Mouse (Mus musculus): ENCODE data around the gene Ubr1.
"Not testable (repeated sequence)": the region's sequence is repeated elsewhere in the genome, so short reads cannot be mapped to it uniquely, and the experiment has no call there.

Gene Ubr1

DNA sequence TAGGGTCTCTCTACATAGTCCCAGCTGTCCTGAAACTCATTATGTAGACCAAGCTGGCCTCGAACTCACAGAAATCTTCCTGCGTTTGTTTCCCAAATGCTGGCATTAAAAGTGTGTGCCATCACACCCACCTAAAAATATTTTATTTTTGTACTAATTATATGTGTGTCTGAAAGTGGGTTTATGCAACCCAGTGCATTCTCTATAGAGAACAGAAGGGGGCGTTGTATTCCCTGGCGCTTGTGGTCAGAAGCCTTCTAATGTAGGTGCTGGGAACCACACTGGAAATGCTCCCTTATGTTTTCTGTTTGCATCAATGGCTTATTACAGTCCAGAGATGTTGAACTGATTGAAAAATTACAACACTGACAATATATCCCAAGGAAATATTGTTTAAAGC is 5.8 kb upstream of the Ubr1 start:
- peak; percentile 37 for DNase-seq

DNA sequence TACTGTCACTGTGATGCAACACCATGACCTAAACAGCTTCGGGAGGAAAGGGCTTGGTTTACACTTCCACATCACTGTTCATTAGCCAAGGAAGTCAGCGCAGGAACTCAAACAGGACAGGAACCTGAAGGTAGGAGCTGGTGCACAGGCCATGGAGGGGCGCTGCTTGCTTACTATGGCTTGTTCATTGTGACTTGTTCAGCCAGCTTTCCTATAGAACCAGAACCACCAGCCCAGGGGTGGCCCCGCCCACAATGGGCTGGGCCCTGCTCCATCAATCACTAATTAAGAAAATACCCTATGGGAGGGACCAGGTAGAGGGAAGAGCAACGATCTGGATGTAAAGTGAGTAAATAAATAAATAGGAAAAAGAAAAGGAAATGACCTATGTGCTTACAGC is 2.4 kb upstream of the Ubr1 start:
- DNase-seq: peak; percentile 31

DNA sequence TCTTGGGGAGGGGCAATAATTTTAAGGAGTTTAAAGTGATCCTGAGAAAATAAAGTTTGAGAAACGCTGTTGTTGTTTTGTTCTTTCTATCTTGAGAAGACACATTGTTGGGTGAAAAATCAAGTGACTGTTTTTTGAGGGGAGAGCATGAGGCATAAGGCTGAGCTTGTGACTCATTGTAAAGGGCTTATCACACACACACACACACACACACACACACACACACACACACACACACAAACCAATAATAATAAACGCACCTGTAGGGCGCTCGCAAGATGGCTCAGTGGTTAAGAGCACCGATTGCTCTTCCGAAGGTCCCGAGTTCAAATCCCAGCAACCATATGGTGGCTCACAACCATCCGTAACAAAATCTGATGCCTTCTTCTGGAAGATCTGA is 1.7 kb upstream of the Ubr1 start:
- DNase-seq: not testable (repeated sequence)

DNA sequence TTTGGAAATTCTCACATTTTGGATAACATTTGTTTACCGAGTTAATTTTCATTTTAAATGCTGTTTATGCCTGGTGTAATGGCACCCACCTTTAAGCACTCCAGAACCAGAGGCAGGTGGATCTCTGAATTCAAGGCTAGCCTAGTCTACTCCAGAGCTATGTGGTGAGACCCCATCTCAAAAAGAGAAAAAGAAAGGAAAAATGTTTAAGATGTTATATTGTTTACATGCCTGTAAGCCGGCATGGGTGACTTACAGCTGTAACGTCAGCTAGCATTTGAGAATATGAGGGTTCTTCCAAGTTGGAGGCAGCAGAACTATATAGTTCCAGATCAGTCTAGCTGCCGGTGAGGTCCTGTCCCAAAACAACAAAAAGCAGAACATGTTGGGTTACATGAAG is 1.3 kb upstream of the Ubr1 start:
- no peak for DNase-seq

DNA sequence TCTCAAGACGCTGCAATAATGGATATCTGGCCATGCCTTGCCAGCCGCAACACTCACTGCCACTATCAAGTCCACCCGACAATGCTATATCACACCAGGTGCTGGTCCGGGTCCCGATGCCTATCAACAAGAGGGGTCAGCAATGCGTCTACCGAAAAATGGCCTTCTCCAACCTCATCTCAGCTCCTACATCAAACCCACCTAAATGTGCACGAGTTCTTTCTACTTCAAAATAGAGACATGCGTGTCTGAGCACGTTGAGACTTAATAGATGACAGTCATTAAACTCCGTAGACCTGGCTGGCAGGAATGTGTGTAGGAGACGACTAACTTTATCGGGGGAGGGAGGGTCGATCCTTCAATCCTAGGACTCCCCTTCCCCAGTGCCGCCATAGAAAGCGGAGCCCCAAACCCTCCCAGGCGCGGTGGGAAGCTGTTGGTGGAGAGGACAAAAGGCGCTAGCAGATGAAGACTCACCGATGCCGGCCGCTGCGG is 423 bp downstream of the Ubr1 start:
- DNase-seq: no peak

DNA sequence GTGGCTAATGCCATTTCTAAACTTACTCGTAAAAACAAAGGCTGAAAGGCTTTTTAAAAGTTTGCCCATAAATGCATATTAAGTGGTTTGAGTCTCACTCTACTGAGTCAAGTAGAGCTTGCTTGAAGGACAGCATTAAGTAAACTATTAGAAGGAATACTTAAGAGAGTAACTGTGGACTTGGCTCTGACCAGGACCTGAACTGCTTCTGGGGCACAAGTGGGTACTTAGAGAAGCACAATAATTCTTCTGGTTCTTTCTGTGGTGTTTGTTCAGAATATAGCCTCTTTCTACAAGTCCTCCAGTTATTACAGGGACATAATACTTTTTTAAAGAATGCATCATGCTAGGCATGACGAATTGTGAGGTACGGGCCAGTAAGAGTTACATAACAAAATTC is 5.0 kb downstream of the Ubr1 start:
- DNase-seq: peak; percentile 69

DNA sequence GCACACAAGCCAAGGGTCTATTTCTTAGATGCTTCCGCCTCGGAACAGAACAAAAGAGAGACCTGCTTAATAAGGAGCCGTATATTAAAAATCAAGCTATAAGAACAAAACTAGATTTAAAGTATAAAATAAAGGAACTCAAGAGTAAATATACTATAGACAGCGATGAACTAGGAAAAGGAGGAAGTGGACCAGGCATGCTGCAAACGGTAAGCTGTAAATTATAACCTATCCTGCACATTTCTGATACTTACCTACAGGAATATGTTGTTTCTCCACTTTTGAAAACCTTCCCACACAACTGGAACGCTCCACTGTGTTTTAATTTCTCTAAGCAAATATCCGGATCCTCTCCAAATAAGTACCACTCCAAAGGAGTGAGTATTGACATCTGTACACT is 7.4 kb downstream of the Ubr1 start:
- DNase-seq: peak; percentile 36

DNA sequence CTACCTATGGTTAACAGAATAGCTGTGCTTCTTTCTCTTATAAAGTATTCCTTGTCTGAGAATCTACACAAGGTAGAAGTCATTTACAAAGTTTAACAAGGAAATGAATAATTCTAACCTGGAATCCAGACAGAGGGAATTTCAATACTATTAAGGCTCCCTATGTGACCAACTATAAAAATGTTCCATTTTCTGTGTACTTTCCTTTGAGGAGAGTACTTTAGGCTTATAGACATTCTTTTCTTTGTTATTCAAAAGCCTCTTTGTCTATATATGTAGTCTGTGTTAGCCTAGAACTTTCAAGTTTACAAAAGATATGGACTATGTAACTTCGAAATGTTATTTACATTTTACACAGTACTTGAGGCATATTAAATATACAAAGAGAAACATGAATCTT is 10.3 kb downstream of the Ubr1 start:
- no peak for DNase-seq

DNA sequence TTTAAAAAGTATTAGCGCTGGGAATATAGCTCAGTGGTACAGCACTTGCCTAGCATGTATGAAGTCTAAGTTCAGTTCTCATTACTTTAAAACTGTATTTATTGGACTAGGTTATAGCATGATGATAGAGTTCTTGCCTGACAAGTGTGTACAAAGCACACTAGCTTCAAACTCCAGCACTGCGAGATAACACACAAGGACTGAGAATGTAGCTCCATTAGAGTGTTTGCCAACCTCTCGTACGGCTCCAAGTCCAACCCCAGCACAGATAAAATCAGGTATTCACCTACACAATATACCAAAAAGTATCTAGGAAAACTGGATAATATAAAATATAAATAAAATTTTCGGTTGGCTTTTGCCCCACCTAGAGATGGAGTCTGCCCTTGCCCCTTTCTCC is 10.7 kb downstream of the Ubr1 start:
- peak; percentile 56 for DNase-seq

DNA sequence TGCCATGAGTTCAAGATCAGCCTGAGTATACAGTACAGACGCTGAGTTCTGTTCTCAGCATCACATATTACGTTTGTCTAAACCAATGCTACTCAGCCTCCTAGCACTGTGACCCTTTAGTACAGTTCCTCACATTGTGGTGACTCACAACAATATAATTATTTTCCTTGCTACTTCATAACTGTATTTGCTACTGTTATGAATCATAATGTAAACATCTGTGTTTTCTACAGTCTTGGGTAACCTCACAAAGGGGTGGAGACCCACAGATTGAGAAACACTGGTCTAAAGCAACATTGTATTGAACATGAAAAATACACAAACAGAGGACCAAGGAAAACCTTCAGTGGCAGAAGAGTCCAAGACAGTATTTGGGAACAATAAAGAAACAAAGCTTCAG is 11.2 kb downstream of the Ubr1 start:
- peak; percentile 54 for DNase-seq

DNA sequence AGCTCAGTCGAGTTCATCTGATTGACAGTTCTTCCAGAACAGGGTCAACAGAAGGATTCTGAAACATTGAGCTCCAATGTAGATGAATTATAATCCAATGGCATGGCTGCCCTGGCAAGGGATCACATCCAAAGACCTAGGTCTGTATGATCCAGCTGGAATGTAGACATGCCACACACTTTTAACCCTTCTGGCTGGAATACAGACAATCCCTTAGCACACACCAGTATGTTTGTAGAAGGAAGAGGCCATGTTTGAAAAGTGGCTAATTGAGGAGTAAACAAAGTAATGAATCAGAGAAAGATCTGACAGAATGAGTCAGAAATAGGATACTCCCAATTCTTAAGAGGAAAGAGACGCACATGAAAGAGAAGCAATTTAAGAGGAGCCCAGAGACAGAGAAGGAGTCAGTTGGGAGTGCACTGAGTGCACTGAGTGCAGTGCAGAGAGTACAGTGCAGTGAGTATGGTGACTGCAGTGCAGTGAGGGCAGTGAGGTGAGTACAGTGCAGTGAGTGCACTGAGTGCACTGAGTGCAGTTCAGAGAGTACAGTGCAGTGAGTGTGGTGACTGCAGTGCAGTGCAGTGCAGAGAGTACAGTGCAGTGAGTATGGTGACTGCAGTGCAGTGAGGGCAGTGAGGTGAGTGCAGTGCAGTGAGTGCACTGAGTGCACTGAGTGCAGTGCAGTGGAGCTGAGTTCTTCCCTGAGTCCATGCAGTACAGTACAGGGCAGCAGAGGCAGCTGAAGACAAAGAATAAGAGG is 18.2 kb downstream of the Ubr1 start:
- no peak for DNase-seq

DNA sequence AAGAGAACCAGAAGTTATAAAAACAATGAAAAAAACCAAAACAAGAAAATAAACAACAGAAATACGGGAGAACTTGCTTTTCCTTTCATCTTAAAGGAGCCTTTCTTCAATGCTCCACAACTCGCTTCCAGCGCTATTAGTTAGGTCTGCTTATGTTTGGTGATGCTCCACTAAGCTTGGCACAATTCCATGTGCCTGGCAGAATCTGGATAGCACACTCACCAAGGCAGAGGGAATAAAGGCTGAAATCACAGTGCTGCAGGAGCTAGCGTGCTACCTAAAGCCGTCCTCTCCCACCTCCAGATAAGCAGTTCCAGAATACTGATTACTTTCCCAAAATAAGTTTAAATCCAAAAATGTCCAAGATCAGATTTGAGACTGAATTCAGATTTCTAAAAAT is 19.3 kb downstream of the Ubr1 start:
- no peak for DNase-seq

DNA sequence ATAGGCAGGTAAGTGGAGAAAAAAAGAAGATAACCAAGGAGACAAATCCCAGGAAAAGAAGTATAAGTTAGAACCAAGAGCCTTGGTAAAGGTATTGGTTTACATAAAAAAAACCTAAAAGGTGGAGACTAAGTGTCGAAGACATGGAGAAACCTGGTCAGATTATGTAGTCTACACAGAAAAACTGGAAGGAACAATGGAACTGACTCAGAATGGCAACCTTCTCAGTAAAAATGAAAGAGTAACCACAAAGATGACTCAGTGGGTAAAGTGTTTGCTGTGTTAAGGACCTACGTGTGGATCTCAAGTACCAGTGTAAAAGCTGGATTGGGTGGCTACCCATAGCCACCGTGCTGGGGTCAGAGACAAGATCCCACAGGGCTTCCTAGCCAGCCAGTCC is 37.5 kb downstream of the Ubr1 start:
- peak; percentile 22 for DNase-seq

DNA sequence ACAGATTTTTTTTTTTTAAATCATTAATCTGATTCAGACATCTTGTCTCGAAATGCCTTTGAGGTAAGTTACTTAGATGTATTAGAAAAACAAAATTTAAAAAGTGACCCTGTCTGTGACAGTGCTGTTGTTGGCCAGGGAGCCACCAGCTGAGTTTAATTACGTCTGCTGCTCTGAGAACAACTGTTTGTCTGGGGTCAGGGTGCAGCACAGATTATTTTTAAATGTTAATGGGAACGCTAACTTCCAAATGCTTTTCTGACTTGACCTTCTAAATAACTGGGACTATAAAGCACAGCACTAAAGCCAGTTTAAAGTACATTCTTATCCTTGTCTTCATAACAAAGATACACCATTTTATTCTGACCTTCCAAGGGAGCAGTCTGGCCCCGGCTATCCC is 61.0 kb downstream of the Ubr1 start:
- DNase-seq: no peak

DNA sequence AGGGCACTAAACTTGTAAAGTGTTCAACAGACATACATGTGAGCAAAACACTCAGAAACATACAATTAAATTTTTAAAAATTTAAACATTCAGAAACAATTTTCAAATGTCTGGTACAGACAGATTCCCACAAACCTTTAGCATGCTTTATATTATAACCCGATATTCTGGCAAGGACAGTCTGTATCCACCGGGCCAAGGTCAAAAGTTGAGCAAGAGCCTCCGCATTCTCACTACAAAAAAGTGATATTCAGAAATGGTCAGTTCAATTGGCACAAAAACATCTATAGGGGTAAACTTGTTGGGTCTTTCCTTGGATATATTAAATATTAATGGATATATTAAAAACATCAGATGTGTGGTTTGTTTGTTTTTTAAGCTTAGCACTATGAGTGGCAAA is 74.2 kb downstream of the Ubr1 start:
- DNase-seq: no peak

DNA sequence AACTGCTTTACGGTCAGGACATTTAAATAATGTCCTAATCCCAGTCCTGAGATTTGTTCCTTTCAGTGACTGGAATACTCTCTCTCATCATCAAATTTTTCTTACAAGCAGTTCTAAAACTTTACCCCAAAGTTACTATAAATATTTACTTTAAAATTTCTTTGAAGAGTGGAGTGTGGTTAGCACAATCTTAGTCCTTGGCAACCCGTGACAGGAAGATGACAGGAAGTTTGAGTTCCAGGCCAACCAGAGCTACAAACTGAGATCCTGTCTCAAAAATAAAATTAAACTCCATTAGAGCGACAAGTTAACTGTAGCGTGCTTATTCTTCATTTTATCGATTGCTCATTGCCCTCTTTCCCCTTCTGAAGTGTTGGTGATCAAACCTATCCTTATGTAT is 82.9 kb downstream of the Ubr1 start:
- peak; percentile 13 for DNase-seq

DNA sequence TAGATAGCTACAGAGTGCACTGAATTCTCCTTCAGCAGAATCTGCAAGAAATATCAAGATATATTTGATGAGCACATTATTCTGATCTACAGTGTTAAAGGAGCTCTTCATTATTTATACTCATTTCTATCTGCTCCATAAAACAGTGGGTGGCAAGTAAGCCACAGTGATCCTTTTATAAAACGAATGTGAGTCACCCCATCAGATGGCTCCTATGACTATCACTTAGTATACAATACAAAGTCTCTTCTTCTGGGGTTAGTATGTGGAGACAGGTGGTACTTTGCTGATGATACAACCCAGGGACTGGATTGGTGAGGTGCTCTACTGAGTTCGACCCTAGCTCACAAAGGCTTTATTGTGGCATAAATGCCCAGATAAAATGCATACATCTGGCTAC is 97.3 kb downstream of the Ubr1 start:
- DNase-seq: no peak

DNA sequence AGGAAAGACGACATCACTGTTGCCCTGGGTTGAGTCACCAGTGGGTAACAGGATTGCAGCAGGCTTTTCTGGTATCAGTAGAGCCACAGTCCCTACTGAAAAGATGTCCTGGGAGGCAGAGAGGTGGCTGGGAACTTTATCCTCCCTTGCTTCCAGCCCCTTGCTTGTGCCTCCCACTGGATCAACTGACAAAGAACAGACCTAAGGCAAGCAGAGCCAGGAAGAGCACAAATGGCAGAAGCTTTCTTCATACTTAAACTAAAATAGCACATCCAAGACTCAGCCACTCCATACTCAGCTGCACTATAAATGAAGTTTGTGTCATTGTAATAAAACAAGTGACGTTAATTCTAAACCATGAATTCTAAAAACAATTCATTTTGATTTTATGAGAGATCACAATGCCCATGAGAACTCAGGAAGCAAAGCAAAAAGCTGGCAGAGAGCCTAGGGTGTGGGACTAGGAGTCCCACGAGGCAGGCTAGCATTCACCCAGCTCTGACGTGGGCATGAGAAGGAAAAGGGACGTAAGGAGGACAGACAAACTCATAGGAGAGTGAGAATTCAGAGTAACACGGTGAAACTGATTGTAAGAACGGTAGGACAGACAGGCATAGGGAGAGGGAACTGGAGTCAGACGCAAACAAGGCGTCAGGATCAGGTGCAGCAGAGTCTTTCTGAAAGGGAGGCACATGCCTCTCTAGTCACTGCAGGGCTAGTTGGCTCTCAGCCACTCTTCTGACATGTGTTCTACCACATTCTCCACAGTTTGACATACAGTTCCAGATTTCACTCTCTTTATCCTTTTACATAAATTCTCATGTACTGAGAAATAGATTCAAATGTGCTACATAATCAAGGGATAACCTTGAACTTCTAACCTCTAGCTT is 98.8 kb downstream of the Ubr1 start:
- peak; percentile 59 for DNase-seq

DNA sequence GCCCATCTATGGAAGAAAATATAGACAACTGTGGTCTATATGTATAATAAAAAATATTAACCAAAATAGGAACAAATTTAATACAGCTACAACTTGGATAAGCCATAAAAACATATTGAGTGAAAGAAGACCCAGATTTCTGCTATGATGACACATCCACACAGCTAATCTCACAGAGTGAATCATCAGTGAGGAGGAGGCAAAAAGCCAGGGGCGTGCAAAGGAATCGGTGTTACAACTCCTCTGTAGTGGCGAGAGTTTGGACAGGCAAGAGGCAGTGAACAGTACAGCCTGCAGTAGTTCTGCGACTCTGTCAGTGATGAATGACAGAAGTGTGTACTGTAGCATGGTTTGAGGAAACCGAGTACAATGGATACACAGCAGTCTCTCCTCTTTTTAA is 103.2 kb downstream of the Ubr1 start:
- DNase-seq: no peak

DNA sequence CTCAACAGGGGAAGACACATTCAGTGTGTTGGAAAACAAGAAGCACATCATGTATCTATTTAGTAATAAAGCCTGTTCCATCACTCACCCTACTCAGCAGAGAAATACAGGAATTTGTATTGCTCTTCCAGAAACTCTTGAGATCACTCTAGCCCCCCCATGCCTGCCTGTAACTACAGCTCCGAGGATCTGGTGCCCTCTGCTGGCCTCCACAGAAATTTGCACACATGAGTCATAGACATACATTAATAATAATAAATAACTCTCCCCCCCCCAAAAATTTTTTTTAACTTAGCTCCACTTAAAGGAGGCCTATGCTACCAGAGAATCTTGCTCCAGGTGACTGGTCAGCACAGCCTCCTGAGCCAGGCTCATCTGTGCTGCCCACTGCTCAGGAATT is 104.0 kb downstream of the Ubr1 start:
- DNase-seq: peak; percentile 32

DNA sequence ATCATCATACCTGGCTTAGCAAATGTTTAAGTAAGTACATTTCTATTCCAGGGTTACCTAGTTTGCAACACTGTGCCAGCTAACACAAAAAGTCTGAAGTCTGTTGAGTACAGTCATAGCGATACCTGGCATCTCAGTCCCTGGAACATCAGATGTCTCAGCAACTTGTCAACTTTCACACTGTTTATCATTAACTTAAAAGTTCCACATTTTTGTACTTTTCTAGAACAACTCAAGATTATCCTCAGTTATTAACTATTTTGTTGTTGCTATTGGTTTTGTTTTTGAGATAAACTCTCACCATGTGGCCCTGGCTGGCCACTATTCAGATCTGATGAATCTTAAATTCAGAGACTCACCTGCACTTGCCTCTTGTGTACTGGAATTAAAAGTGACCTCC is 107.1 kb downstream of the Ubr1 start:
- no peak for DNase-seq

DNA sequence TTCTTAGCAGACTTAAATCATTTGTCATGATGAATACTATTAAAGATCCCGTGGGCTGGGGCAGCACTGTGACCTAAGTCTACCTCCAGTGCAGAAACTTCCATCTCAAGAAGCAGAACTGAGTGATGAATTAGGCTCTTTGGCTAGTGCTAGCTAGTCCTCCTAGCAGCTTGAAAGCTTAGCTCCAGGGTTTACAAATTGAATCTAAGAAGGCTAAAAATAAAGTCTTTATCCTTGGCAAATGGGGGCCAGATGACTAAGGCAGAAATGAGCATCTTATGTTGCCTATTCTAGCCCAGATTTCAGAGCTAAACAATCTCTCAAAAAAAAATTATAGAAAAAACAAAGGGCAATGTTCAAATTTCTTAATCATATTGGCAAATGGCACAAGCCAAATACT is 109.8 kb downstream of the Ubr1 start:
- no peak for DNase-seq

DNA sequence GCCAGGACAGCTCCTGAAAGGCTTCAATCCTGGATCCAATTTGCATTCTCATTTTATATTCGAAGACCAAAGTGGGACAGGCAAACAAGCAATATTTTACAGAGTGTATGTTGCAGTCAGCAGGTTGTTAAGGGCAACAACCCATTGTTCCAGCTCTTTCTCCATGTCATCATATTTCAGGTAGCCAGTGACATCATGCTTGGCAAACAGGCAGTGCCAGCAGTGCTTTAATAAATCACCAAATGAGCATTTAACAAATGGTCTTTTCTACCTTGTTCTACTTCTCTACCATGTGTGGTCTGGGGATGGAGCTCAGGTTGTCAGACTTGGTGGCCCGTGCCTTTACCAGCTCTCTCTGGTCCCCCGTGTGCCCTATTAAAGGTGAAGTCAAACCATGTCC is 112.4 kb downstream of the Ubr1 start:
- DNase-seq: no peak

DNA sequence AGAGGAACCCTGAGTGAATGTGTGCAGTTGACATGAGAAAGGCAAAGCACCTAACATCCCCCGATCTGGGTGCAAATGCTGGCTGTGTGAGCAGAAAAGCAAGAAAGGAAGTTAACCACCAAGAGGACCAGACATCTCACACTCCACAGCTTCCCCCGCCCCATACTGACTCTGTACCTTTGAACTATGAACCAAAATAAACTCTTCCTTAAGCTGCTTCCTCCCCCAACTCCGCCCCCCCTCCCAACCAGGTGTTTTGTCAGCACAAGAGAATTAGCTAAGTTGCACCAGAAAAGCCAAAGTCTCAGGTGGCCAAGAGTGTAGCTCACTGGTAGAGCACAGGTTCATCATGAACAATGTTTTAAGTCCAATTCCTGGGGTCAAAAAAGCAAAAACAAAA is 117.4 kb downstream of the Ubr1 start:
- no peak for DNase-seq

Measured in lung, postnatal 36 days (tissue).